Mouse (Mus musculus): ENCODE measurements around the gene Gde1. TPM values are rescaled to one million over a fixed set of nuclear protein-coding genes. Genes with fewer than 3 reads are reported as not detected.

Gde1 gene
- polyA plus RNA-seq, 1 experiment from 2014 or later = 191 TPM

DNA sequence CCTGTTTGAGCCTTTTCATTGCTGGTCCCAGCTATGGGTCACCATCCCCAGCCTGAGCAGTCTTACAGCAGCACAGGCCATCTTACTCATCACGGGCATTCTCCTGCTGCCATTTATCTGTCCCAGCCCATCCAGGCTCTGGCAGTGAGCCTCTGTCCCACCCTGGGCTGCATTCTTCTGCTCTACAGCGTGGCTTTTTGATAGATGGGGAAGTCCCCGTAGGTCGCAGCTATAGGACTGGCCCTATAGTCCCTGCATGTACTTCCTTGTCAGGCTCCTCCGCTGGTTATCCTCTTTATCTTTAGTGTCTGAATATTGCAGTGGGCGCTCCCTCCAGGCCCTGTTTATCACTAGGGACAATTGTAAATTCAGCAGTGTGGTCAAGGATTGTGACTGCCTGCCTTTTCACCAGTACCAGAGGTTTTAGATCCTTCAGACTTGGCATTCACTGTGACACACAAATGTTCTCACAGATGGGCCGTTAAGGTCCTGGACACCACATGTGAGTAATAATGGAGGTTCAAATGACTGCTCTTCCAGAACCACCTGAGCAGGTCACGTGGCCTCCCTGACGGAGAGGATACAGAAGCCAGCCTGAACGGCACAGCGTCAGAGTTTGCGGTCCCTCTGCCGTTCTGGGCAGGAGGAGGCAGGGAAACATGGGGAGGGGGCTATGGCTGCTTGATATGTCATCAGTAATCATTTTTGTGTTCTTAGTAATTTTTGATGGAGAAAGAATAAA is 23.4 kb upstream of the Gde1 start:
- 90% methylated on average over 13 of the region's 13 CpGs for WGBS
- Histone ChIP-seq H3K27ac (replicated peaks) (no peak overlapping the region), H3K36me3 (peaks cover 88% of the 10 kb centered on the region), H3K9me3 (no peaks in the 10 kb centered on the region), H3K4me1 (replicated peaks) (no peaks in the 10 kb centered on the region), H3K4me3 (no peak overlapping the region), H3K9ac (no peak overlapping the region), H3K27me3 (no peaks in the 10 kb centered on the region), H3K4me2 (no peak overlapping the region)
- no peak for ATAC-seq (ENCODE audit: low read depth)

DNA sequence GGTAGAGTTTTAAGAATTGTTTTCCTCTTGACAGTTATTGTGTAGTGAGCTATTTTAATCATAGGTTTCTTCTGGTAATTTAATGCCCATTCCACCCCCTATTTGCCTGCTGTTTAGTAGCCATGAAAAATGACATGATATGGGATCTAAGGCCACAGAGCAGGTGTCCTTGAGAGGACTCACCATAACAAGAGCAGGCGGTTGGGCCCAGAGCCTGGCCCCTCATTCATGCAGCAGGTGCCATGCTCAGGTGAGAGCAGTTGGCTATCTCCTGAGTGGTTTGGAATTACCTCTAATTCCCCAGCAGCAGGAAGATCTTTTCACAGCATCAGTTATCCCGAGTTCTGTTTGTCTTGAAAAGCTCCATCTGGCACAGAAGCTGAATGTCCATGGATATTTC is 19.9 kb upstream of the Gde1 start:
- no peak for ATAC-seq (ENCODE audit: low read depth)
- no peak overlapping the region for H3K9ac ChIP-seq
- H3K9me3 ChIP-seq = no peaks in the 10 kb centered on the region
- H3K27ac ChIP-seq (replicated peaks) = no peak overlapping the region
- H3K4me3 ChIP-seq = no peak overlapping the region
- no peaks in the 10 kb centered on the region for H3K27me3 ChIP-seq
- H3K36me3 ChIP-seq = peaks cover 92% of the 10 kb centered on the region
- no peak overlapping the region for H3K4me2 ChIP-seq
- H3K4me1 ChIP-seq (replicated peaks) = no peaks in the 10 kb centered on the region
- WGBS = 90% methylated on average over 2 of the region's 2 CpGs

DNA sequence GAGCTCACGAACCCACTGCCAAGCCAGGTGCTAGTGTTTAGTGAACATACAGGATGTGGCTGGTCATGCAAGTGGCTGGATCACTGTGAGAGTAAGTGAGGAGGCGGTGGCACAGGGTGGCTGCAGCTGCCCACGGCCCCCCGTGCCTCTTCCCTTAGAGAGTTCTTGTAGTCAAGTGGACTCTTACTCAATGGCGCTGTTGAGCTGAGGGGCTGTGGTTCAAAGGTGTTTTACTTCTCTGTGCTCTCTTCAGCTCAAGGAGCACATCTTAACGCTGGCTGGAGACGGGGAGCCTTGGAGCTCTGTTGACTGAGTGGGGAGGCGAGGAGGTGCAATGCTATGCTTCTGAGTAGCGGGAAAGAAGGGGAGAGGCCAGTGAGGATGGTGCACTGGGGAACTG is 18.3 kb upstream of the Gde1 start:
- ATAC-seq (ENCODE audit: low read depth) = no peak
- no peak overlapping the region for H3K9ac ChIP-seq
- peaks cover 90% of the 10 kb centered on the region for H3K36me3 ChIP-seq
- 92% methylated on average over 9 of the region's 9 CpGs for WGBS
- H3K4me1 ChIP-seq (replicated peaks) = no peaks in the 10 kb centered on the region
- H3K4me2 ChIP-seq = no peak overlapping the region
- H3K9me3 ChIP-seq = no peaks in the 10 kb centered on the region
- no peaks in the 10 kb centered on the region for H3K27me3 ChIP-seq
- no peak overlapping the region for H3K27ac ChIP-seq (replicated peaks)
- H3K4me3 ChIP-seq = no peak overlapping the region

DNA sequence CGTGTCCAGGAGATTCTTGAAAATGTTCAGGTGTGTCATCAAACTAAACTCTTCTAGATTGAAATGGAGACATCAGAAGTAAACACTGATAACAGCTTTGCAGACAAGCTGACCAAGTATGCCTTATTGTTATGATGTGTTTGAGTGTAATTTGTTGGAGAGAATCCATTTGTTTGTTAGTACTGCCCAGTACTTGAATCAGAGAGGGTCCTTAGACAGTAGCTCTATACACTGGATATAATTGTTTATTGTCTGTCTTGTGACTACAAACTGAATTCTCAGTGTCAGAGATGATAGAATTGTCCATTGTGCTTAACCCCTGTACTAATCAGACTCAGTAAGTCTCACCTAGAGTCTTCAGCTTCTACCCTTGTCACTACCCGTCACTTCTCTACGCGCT is 12.5 kb upstream of the Gde1 start:
- peaks cover 55% of the 10 kb centered on the region for H3K36me3 ChIP-seq
- H3K9me3 ChIP-seq = no peaks in the 10 kb centered on the region
- ATAC-seq (ENCODE audit: low read depth) = no peak
- H3K27me3 ChIP-seq = no peaks in the 10 kb centered on the region
- no peak overlapping the region for H3K9ac ChIP-seq
- H3K4me3 ChIP-seq = no peak overlapping the region
- 93% methylated on average over 4 of the region's 4 CpGs for WGBS
- no peak overlapping the region for H3K4me2 ChIP-seq
- no peak overlapping the region for H3K27ac ChIP-seq (replicated peaks)
- peaks cover 10% of the 10 kb centered on the region for H3K4me1 ChIP-seq (replicated peaks)

DNA sequence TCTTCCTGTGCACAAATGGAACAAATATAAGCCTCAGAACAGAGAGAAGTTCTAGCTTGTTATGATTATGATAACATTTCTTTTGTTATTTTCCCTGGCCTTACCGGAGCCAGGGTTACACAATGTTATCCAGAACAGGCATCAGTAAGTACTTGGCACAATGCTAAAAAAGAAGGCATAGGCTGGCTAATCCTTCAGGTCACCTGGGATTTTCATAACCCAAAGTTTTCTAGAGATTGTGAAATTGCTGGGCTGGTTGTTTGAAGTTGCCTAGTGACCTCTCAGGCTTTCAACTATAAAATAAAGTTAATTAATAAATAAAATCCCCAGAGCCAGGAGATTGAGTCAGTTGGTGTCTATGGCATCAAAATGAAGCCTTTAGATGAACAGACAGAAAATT is 9.3 kb upstream of the Gde1 start:
- H3K36me3 ChIP-seq = peaks cover 28% of the 10 kb centered on the region
- H3K9ac ChIP-seq = no peak overlapping the region
- WGBS = 92% methylated on average over 1 of the region's 1 CpGs
- H3K9me3 ChIP-seq = no peaks in the 10 kb centered on the region
- no peaks in the 10 kb centered on the region for H3K27me3 ChIP-seq
- H3K4me3 ChIP-seq = no peak overlapping the region
- no peak overlapping the region for H3K4me2 ChIP-seq
- H3K27ac ChIP-seq (replicated peaks) = no peak overlapping the region
- peaks cover 13% of the 10 kb centered on the region for H3K4me1 ChIP-seq (replicated peaks)
- no peak for ATAC-seq (ENCODE audit: low read depth)

DNA sequence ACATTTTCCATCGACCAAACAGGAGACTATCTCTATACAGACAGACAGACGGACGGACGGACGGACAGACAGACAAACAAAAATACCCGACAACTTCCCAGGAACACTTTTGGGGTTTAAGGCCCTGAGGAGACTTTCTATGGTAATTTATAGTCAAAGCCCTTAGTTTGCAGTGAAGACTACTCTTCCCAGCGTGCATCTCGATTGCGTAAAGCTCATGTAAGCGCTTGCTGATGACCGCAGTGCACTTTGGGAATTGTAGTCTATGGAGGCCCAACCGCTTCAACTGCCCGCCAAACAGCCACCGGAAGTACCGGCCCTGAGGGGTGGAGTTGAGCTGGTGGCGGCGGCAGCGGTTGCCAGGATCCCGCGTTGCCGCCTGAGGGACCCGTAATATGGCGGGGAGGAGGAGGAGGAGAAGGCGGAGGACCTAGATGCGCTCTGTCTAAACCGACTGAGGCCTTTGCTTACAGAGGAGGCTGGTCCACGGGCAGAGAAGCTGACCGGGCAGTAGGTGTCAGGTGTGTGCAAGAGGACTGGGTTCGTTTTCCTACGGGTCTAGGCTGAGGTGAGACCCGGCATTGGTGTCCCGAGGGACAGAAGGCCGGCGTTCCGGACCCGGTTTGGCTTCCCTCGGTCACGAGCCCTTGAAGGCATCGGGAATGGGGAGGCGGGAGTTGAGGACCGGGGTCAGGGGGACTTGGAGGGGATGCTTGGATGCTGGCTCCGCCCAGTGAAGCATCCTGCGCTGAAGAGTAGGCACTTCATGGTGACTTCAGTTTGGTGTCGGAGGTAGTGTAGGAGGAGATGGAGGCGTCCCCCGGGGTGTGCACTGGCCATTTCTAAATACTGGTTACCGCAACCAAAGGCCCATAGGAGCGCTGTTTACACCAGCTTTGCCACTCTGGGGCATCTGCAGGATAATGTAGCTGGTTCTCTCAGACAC is 6.9 kb upstream of the Gde1 start, which contains the start of gene Ccp110:
Gene Ccp110 (plus strand): TSS at position 325 of the 946 bp plus-strand sequence.
- Histone ChIP-seq H3K27ac (replicated peaks) (peak within 1 kb of the TSS; percentile 87), H3K27me3 (no peaks in the 10 kb centered on the region), H3K4me3 (peak within 1 kb of the TSS; percentile 93), H3K36me3 (peaks cover 9% of the 10 kb centered on the region), H3K9ac (peak within 1 kb of the TSS; percentile 86), H3K4me2 (peak within 1 kb of the TSS; percentile 63), H3K9me3 (no peaks in the 10 kb centered on the region), H3K4me1 (replicated peaks) (peaks cover 13% of the 10 kb centered on the region)
- WGBS = 1% methylated on average over 48 of the region's 48 CpGs
- ATAC-seq (ENCODE audit: low read depth) = peak; percentile 97

DNA sequence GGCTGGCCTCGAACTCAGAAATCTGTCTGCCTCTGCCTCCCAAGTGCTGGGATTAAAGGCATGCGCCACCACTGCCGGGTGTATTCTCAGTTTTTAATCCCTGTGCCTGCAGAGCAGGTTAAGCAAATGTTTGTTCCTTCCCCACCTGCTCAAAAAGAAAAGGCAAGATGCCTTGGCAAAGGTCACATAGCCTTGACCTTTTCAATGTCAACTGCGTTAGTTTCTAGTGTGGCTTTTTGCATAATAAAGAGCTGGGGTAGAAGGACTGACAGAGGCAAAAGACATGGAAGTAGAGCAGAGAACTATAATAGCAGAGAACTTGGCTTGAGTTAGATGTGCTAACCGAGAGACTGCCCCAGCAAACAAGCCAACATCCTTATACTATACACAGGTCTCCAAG is 5.2 kb upstream of the Gde1 start:
- no peaks in the 10 kb centered on the region for H3K9me3 ChIP-seq
- H3K9ac ChIP-seq = no peak overlapping the region
- H3K27ac ChIP-seq (replicated peaks) = no peak overlapping the region
- ATAC-seq (ENCODE audit: low read depth) = no peak
- no peak overlapping the region for H3K4me3 ChIP-seq
- H3K27me3 ChIP-seq = no peaks in the 10 kb centered on the region
- H3K36me3 ChIP-seq = peaks cover 5% of the 10 kb centered on the region; the same call in 1 of the 2 replicates
- no peak overlapping the region for H3K4me2 ChIP-seq
- 68% methylated on average over 5 of the region's 5 CpGs for WGBS
- H3K4me1 ChIP-seq (replicated peaks) = peaks cover 19% of the 10 kb centered on the region

DNA sequence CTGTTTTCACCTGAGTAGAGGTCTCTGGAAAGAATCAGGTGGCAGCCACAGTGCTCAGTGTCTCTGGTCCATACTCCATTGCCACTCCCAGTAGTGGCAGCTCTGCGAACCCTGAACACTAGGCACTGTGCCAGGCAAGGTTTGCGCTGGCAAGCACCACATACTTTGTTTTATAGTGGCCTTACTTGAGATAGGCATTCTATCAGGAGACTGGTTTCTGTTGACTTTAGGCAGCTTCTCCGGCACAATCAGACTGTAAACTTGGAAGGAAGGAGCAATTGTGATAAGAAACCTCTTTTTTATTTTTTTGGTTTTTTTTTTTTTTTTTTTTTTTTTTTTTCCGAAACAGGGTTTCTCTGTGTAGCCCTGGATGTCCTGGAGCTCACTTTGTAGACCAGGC is 2.4 kb upstream of the Gde1 start:
- peaks cover 29% of the 10 kb centered on the region for H3K4me1 ChIP-seq (replicated peaks)
- H3K4me3 ChIP-seq = no peak overlapping the region
- no peaks in the 10 kb centered on the region for H3K36me3 ChIP-seq
- no peaks in the 10 kb centered on the region for H3K9me3 ChIP-seq
- WGBS = 90% methylated on average over 4 of the region's 4 CpGs
- H3K9ac ChIP-seq = no peak overlapping the region
- no peak overlapping the region for H3K27ac ChIP-seq (replicated peaks)
- no peak for ATAC-seq (ENCODE audit: low read depth)
- no peak overlapping the region for H3K4me2 ChIP-seq
- no peaks in the 10 kb centered on the region for H3K27me3 ChIP-seq

DNA sequence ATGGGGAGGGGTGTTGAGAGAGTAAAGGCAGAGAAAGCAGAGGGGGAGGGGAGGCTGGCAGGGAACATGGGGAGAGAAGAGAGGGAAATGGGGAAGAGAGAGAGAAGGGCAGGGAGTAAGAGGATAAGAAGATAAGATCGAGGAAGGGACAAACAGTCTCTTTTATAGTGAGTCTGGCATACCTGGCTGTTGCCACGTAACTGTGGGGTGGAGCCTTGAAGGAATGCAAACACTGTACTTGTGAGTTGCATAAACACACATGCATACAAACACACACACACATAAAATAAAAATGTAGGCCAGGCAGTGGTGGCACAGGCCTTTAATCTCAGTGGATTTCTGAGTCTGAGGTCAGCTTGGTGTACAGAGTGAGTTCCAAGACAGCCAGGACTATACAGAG is 1.6 kb upstream of the Gde1 start:
- Histone ChIP-seq H3K27me3 (no peaks in the 10 kb centered on the region), H3K36me3 (peaks cover 2% of the 10 kb centered on the region; the same call in 1 of the 2 replicates), H3K4me1 (replicated peaks) (peaks cover 29% of the 10 kb centered on the region), H3K4me3 (no peak overlapping the region), H3K4me2 (no peak overlapping the region), H3K27ac (replicated peaks) (no peak overlapping the region), H3K9me3 (no peaks in the 10 kb centered on the region), H3K9ac (no peak overlapping the region)
- WGBS = 90% methylated on average over 2 of the region's 2 CpGs
- no peak for ATAC-seq (ENCODE audit: low read depth)

DNA sequence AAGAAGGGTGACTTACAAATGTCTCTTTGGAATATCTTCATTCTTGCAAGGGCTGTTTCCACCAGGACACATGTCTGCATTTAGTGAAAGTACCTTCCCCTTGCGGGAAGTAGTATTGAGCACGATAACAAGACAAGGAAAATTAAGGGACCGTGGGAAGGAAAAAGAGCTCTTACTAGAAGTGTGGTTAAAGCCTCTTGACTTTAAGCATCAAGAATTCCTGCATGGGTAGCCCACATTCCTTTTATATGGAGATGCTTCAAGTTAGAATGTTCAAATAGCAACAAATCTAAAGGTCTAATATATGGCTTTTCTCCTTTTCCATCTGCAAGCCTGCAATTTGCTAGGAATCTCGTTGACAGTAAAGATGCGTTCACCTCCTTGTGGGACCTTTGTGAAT is 910 bp upstream of the Gde1 start:
- H3K27me3 ChIP-seq = no peaks in the 10 kb centered on the region
- H3K36me3 ChIP-seq = peaks cover 9% of the 10 kb centered on the region
- peaks cover 29% of the 10 kb centered on the region for H3K4me1 ChIP-seq (replicated peaks)
- H3K9ac ChIP-seq = no peak overlapping the region
- ATAC-seq (ENCODE audit: low read depth) = no peak
- no peak overlapping the region for H3K27ac ChIP-seq (replicated peaks)
- H3K9me3 ChIP-seq = no peaks in the 10 kb centered on the region
- no peak overlapping the region for H3K4me3 ChIP-seq
- no peak overlapping the region for H3K4me2 ChIP-seq
- 88% methylated on average over 5 of the region's 5 CpGs for WGBS

DNA sequence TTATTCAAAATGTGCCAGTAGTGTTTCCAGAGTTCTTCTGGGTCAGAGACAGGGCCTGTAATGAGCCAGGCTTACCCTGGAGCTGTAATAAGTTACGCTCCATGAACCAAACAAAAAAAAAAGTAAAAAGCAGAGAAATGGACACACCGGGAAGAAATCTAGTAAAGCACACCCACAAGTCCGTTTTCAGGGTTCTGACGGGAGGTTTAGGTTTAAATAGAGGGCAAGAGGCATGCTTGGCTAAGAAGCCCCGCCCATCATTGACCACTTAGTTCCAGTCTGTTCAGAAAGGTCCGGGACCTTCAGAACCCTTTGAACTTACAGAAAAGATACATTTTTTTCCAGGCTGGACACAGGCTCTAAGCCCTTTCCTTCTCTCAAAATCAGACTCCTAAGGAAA is 473 bp upstream of the Gde1 start:
- H3K27me3 ChIP-seq = no peaks in the 10 kb centered on the region
- 38% methylated on average over 6 of the region's 6 CpGs for WGBS
- no peaks in the 10 kb centered on the region for H3K9me3 ChIP-seq
- peaks cover 29% of the 10 kb centered on the region for H3K4me1 ChIP-seq (replicated peaks)
- H3K9ac ChIP-seq = 0 out of 2 replicates have a peak overlapping the region, but pooled peaks have one; percentile 94
- no peak for ATAC-seq (ENCODE audit: low read depth)
- peaks cover 9% of the 10 kb centered on the region for H3K36me3 ChIP-seq
- H3K27ac ChIP-seq (replicated peaks) = peak overlapping the region; percentile 94
- H3K4me2 ChIP-seq = peak overlapping the region; percentile 64
- peak overlapping the region; percentile 89 for H3K4me3 ChIP-seq
